Mouse (Mus musculus) midbrain, embryonic 13.5 days (tissue): ENCODE data around the gene Scgb2b21. TPM values are rescaled to one million over a fixed set of nuclear protein-coding genes. Genes with fewer than 3 reads are reported as not detected.
"Not testable (repeated sequence)": the region's sequence is repeated elsewhere in the genome, so short reads cannot be mapped to it uniquely, and the experiment has no call there.

ENCODE experiments used
- ATAC-seq: fragments of 200-750 bp; cut with Nextera tagmentation; 2 replicates; pipeline ENCODE4 v1.8.0; 2017; ENCODE audit warnings: mild to moderate bottlenecking, moderate TSS enrichment, moderate library complexity
- H3K27ac ChIP-seq: fragments of 300-500 bp; sonication (generic); 2 replicates; pipeline ENCODE4 v1.5.1; 2015; ENCODE audit warnings: inconsistent platforms, mild to moderate bottlenecking, moderate library complexity
- H3K27me3 ChIP-seq: fragments of 300-500 bp; sonication (generic); 2 replicates; pipeline ENCODE4 v1.6.1; 2015; ENCODE audit warnings: mild to moderate bottlenecking, inconsistent platforms
- H3K36me3 ChIP-seq: fragments of 300-500 bp; sonication (generic); 2 replicates; pipeline ENCODE4 v1.6.1; 2015; ENCODE audit warnings: mild to moderate bottlenecking, inconsistent platforms
- H3K4me1 ChIP-seq: fragments of 300-500 bp; sonication (generic); replicated peaks from 2 replicates; pipeline ENCODE4 v1.6.1; 2015; ENCODE audit warnings: inconsistent platforms
- H3K4me2 ChIP-seq: fragments of 300-500 bp; sonication (generic); replicated peaks from 2 replicates; pipeline ENCODE4 v1.6.1; 2015; ENCODE audit warnings: moderate library complexity, mild to moderate bottlenecking, inconsistent platforms
- H3K4me3 ChIP-seq: fragments of 300-500 bp; sonication (generic); replicated peaks from 2 replicates; pipeline ENCODE4 v1.5.1; 2015; ENCODE audit warnings: mild to moderate bottlenecking, inconsistent platforms
- H3K9ac ChIP-seq: fragments of 300-500 bp; sonication (generic); replicated peaks from 2 replicates; pipeline ENCODE4 v1.6.1; 2015; ENCODE audit warnings: mild to moderate bottlenecking, inconsistent platforms
- H3K9me3 ChIP-seq: fragments of 300-500 bp; sonication (generic); 2 replicates; pipeline ENCODE4 v1.6.1; 2016; ENCODE audit warnings: mild to moderate bottlenecking, inconsistent platforms
- WGBS: fragments of 180-500 bp; shearing (Covaris S2); methylation state at CpG from one replicate; pipeline ENCODE4 v1.1.7; 2015; 5-methylcytosine and 5-hydroxymethylcytosine counted together
- polyA plus RNA-seq: library from polyadenylated mRNA; unstranded; fragments of >200 nt; fragmentation: Nextera tagmentation; extraction: Ambion mirVana; gene quantifications from 2 replicates; pipeline ENCODE4 v1.2.1, GENCODE M21; 2015

The Scgb2b21 gene
- polyA plus RNA-seq, result not detected in 2 replicates

DNA sequence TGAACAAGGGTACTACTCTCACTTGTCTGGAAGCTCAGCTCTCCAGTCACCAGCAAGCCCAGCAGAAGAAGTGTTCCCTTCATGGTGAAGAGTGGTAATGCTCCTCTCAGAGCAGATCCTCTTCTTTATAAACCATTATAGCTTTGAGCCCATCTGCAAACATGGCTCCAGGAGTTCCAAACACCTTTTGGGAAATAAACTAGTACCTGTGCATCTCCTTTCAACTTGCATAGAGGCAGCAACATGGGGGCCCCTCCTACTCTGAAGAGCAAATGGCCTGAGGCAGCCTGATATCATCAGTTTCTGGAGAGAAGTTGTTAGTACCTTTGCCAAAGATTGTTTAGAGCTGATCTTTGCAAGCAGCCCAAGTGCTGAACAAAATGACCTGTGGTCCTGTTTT is at the start of gene Scgb2b21:
Gene Scgb2b21, minus strand, starts transcription at position 101 of the 400 bp plus-strand sequence.
- H3K4me1 ChIP-seq, result no peaks in the 10 kb centered on the region

GRCm38 (mm10) chr7:33543420-33543819 is 23.2 kb upstream of the Scgb2b21 start:
- H3K4me3 ChIP-seq, H3K4me2 ChIP-seq, H3K9ac ChIP-seq, H3K36me3 ChIP-seq, H3K27me3 ChIP-seq, ATAC-seq, H3K4me1 ChIP-seq, H3K27ac ChIP-seq: not testable (repeated sequence)
- WGBS, result 87% methylated on average over 12 of the region's 12 CpGs
- peaks cover 40% of the 10 kb centered on the region for H3K9me3 ChIP-seq

More for the DNA sequence above, at the start of gene Scgb2b21:
- Histone ChIP-seq H3K4me3 (no peak within 1 kb of the TSS), H3K36me3 (no peaks in the 10 kb centered on the region), H3K9ac (no peak within 1 kb of the TSS), H3K9me3 (peaks cover 71% of the 10 kb centered on the region), H3K27me3 (no peaks in the 10 kb centered on the region), H3K27ac (no peak within 1 kb of the TSS), H3K4me2 (no peak within 1 kb of the TSS)
- no peak for ATAC-seq

Other genes with a start within 250 kb of the Scgb2b21 start
- gene Scgb2b19, start 240.1 kb downstream of the Scgb2b21 start, polyA plus RNA-seq, result not detected in 2 replicates
- gene Scgb1b19, start 233.2 kb downstream of the Scgb2b21 start, polyA plus RNA-seq, result not detected in 2 replicates
- not detected in 2 replicates for gene Scgb2b20, start 154.1 kb downstream of the Scgb2b21 start, polyA plus RNA-seq
- gene Scgb1b20, start 147.2 kb downstream of the Scgb2b21 start, polyA plus RNA-seq, result not detected in 2 replicates
- gene Scgb2b24, start 218.9 kb upstream of the Scgb2b21 start, polyA plus RNA-seq, result not detected in 2 replicates
- gene Scgb1b24, start 223.3 kb upstream of the Scgb2b21 start, polyA plus RNA-seq, result not detected in 2 replicates